Mouse (Mus musculus): Measurements from ENCODE around the gene Atf6. TPM values are rescaled to one million over a fixed set of nuclear protein-coding genes. Genes with fewer than 3 reads are reported as not detected.

Atf6 gene
- polyA plus RNA-seq, 1 experiment, result 9.6 TPM

GRCm38 (mm10) chr1:170679624-170680023 lies 187.9 kb downstream of the Atf6 start:
- H3K36me3 ChIP-seq (ENCODE audit: control insufficient read depth, insufficient read depth, low read length), result no peaks in the 10 kb centered on the region
- H3K4me3 ChIP-seq (ENCODE audit: extremely low read depth, insufficient read depth, insufficient read length), result no peak overlapping the region
- no peak for DNase-seq (ENCODE audit: low read depth in 1 of 2, low spot score in 2 of 2)
- WGBS, result 93% methylated on average over 2 of the region's 2 CpGs
- no peak overlapping the region for H3K27ac ChIP-seq (ENCODE audit: insufficient read depth, low read length)
- H3K27me3 ChIP-seq (ENCODE audit: control insufficient read depth, insufficient read depth, low read length), result no peaks in the 10 kb centered on the region
- TF ChIP-seq CTCF (IDR thresholded peaks at IDR 0.05; ENCODE audit: extremely low read depth, insufficient read depth, insufficient read length, insufficient replicate concordance), result no peak
- no peak for TF ChIP-seq POLR2A (IDR thresholded peaks at IDR 0.05; ENCODE audit: low read depth, low read length)
- H3K4me1 ChIP-seq (ENCODE audit: control insufficient read depth, insufficient read depth, insufficient read length), result no peaks in the 10 kb centered on the region

GRCm38 (mm10) chr1:170678861-170679260 lies 188.7 kb downstream of the Atf6 start:
- TF ChIP-seq POLR2A (IDR thresholded peaks at IDR 0.05; ENCODE audit: low read depth, low read length) (no peak), CTCF (IDR thresholded peaks at IDR 0.05; ENCODE audit: extremely low read depth, insufficient read depth, insufficient read length, insufficient replicate concordance) (no peak)
- Histone ChIP-seq H3K27ac (ENCODE audit: insufficient read depth, low read length) (no peak overlapping the region), H3K27me3 (ENCODE audit: control insufficient read depth, insufficient read depth, low read length) (no peaks in the 10 kb centered on the region), H3K36me3 (ENCODE audit: control insufficient read depth, insufficient read depth, low read length) (no peaks in the 10 kb centered on the region), H3K4me1 (ENCODE audit: control insufficient read depth, insufficient read depth, insufficient read length) (no peaks in the 10 kb centered on the region), H3K4me3 (ENCODE audit: extremely low read depth, insufficient read depth, insufficient read length) (no peak overlapping the region)
- 84% methylated on average over 4 of the region's 4 CpGs for WGBS
- no peak for DNase-seq (ENCODE audit: low read depth in 1 of 2, low spot score in 2 of 2)

- H3K27ac ChIP-seq (ENCODE audit: insufficient read depth, low read length), result no peak overlapping the region
- TF ChIP-seq POLR2A (IDR thresholded peaks at IDR 0.05; ENCODE audit: low read depth, low read length), result no peak
- TF ChIP-seq CTCF (IDR thresholded peaks at IDR 0.05; ENCODE audit: extremely low read depth, insufficient read depth, insufficient read length, insufficient replicate concordance), result no peak
- no peaks in the 10 kb centered on the region for H3K36me3 ChIP-seq (ENCODE audit: control insufficient read depth, insufficient read depth, low read length)
- no peak for DNase-seq (ENCODE audit: low read depth in 1 of 2, low spot score in 2 of 2)
- 94% methylated on average over 4 of the region's 4 CpGs for WGBS
- no peaks in the 10 kb centered on the region for H3K4me1 ChIP-seq (ENCODE audit: control insufficient read depth, insufficient read depth, insufficient read length)
- no peak overlapping the region for H3K4me3 ChIP-seq (ENCODE audit: extremely low read depth, insufficient read depth, insufficient read length)
- no peaks in the 10 kb centered on the region for H3K27me3 ChIP-seq (ENCODE audit: control insufficient read depth, insufficient read depth, low read length)
These were observed 189.9 kb downstream of the Atf6 start for GRCm38 (mm10) chr1:170677681-170678080.

GRCm38 (mm10) chr1:170674184-170674775 lies 193.3 kb downstream of the Atf6 start:
- no peak for DNase-seq (ENCODE audit: low read depth in 1 of 2, low spot score in 2 of 2)
- Histone ChIP-seq H3K4me3 (ENCODE audit: extremely low read depth, insufficient read depth, insufficient read length) (no peak overlapping the region), H3K27me3 (ENCODE audit: control insufficient read depth, insufficient read depth, low read length) (no peaks in the 10 kb centered on the region), H3K36me3 (ENCODE audit: control insufficient read depth, insufficient read depth, low read length) (no peaks in the 10 kb centered on the region), H3K27ac (ENCODE audit: insufficient read depth, low read length) (no peak overlapping the region), H3K4me1 (ENCODE audit: control insufficient read depth, insufficient read depth, insufficient read length) (no peaks in the 10 kb centered on the region)
- WGBS, result 88% methylated on average over 9 of the region's 9 CpGs
- TF ChIP-seq CTCF (IDR thresholded peaks at IDR 0.05; ENCODE audit: extremely low read depth, insufficient read depth, insufficient read length, insufficient replicate concordance) (no peak), POLR2A (IDR thresholded peaks at IDR 0.05; ENCODE audit: low read depth, low read length) (no peak)

- Histone ChIP-seq H3K27me3 (ENCODE audit: control insufficient read depth, insufficient read depth, low read length) (no peaks in the 10 kb centered on the region), H3K4me3 (ENCODE audit: extremely low read depth, insufficient read depth, insufficient read length) (no peak overlapping the region), H3K4me1 (ENCODE audit: control insufficient read depth, insufficient read depth, insufficient read length) (no peaks in the 10 kb centered on the region), H3K36me3 (ENCODE audit: control insufficient read depth, insufficient read depth, low read length) (no peaks in the 10 kb centered on the region), H3K27ac (ENCODE audit: insufficient read depth, low read length) (no peak overlapping the region)
- no peak for DNase-seq (ENCODE audit: low read depth in 1 of 2, low spot score in 2 of 2)
- TF ChIP-seq CTCF (IDR thresholded peaks at IDR 0.05; ENCODE audit: extremely low read depth, insufficient read depth, insufficient read length, insufficient replicate concordance), result no peak
- TF ChIP-seq POLR2A (IDR thresholded peaks at IDR 0.05; ENCODE audit: low read depth, low read length), result no peak
- WGBS, result 89% methylated on average over 7 of the region's 7 CpGs
These were observed 202.4 kb downstream of the Atf6 start for GRCm38 (mm10) chr1:170665200-170665599.

- no peak for DNase-seq (ENCODE audit: low read depth in 1 of 2, low spot score in 2 of 2)
- Histone ChIP-seq H3K36me3 (ENCODE audit: control insufficient read depth, insufficient read depth, low read length) (no peaks in the 10 kb centered on the region), H3K27ac (ENCODE audit: insufficient read depth, low read length) (no peak overlapping the region), H3K27me3 (ENCODE audit: control insufficient read depth, insufficient read depth, low read length) (no peaks in the 10 kb centered on the region), H3K4me1 (ENCODE audit: control insufficient read depth, insufficient read depth, insufficient read length) (no peaks in the 10 kb centered on the region), H3K4me3 (ENCODE audit: extremely low read depth, insufficient read depth, insufficient read length) (no peak overlapping the region)
- WGBS, result 93% methylated on average over 11 of the region's 11 CpGs
- TF ChIP-seq CTCF (IDR thresholded peaks at IDR 0.05; ENCODE audit: extremely low read depth, insufficient read depth, insufficient read length, insufficient replicate concordance) (no peak), POLR2A (IDR thresholded peaks at IDR 0.05; ENCODE audit: low read depth, low read length) (no peak)
These were observed 202.9 kb downstream of the Atf6 start for GRCm38 (mm10) chr1:170664620-170665185.

- no peaks in the 10 kb centered on the region for H3K4me1 ChIP-seq (ENCODE audit: control insufficient read depth, insufficient read depth, insufficient read length)
- no peaks in the 10 kb centered on the region for H3K36me3 ChIP-seq (ENCODE audit: control insufficient read depth, insufficient read depth, low read length)
- DNase-seq (ENCODE audit: low read depth in 1 of 2, low spot score in 2 of 2), result no peak
- no peak for TF ChIP-seq POLR2A (IDR thresholded peaks at IDR 0.05; ENCODE audit: low read depth, low read length)
- TF ChIP-seq CTCF (IDR thresholded peaks at IDR 0.05; ENCODE audit: extremely low read depth, insufficient read depth, insufficient read length, insufficient replicate concordance), result no peak
- H3K27ac ChIP-seq (ENCODE audit: insufficient read depth, low read length), result no peak overlapping the region
- 92% methylated on average over 13 of the region's 13 CpGs for WGBS
- H3K4me3 ChIP-seq (ENCODE audit: extremely low read depth, insufficient read depth, insufficient read length), result no peak overlapping the region
- no peaks in the 10 kb centered on the region for H3K27me3 ChIP-seq (ENCODE audit: control insufficient read depth, insufficient read depth, low read length)
These were observed 208.3 kb downstream of the Atf6 start for GRCm38 (mm10) chr1:170659260-170659659.
